Mouse (Mus musculus): ENCODE measurements around the gene Rgl2. TPM values are rescaled to one million over a fixed set of nuclear protein-coding genes. Genes with fewer than 3 reads are reported as not detected.
A peak's percentile ranks its signal among the peaks of the same experiment; 100 is the strongest.
"Not testable (repeated sequence)": the region's sequence is repeated elsewhere in the genome, so short reads cannot be mapped to it uniquely, and the experiment has no call there.

Gene Rgl2
- polyA plus RNA-seq, 2 experiments: 48.7 to 193 TPM

DNA sequence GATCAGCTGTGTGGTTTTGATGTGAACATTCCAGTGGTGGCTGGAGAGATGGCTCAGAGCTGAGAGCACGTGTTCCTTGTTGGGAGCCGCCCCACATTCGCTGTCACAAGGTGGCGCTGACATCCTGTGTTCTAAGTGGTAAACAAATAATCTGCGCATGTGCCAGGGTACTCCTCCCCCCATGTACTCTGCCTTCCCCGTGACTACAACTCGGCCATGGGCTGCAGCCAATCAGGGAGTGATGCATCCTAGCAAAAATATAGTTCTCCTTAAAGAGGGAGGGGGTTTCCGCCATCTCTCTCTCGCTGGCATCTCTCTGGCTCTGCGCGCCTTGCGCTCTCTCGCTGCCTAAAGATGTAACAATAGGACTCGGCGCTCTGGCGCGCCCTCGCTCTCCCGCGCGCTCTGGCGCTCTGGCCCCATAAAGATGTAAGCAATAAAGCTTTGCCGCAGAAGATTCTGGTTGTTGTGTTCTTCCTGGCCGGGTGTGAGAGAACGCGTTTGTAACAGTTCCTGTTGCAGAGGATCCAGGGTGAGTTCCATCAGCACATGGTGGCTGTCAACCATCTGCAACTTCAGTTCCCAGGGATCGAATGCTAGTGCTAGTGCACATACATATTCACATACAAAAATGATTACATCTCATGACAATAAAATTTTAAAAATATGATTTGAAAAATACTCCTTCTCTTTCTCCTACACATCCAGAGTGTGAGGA lies 52.0 kb downstream of the Rgl2 start:
- Histone ChIP-seq H3K4me2 (replicated peaks; ENCODE audit: low read depth, low read length, severe bottlenecking) (peak overlapping the region; percentile 56), H3K27me3 (ENCODE audit: control insufficient read depth, insufficient read depth, low read length) (peaks cover 29% of the 10 kb centered on the region), H3K4me3 (replicated peaks; ENCODE audit: low read length) (peak overlapping the region; percentile 44), H3K9ac (ENCODE audit: low read depth, low read length, severe bottlenecking) (peak overlapping the region; percentile 45), H3K27ac (replicated peaks; ENCODE audit: low read depth, low read length) (peak overlapping the region; percentile 61; the same call in 1 of the 2 replicates)
- not testable (repeated sequence) for H3K36me3 ChIP-seq (ENCODE audit: control insufficient read depth, insufficient read depth, low read length); H3K9me3 ChIP-seq (ENCODE audit: control insufficient read depth, low read length); H3K4me1 ChIP-seq (ENCODE audit: control insufficient read depth, insufficient read depth, low read length)
- ATAC-seq (ENCODE audit: low FRiP score, low read depth) (peak; percentile 94), DNase-seq (ENCODE audit: low spot score) (peak; percentile 96)
- 1% methylated on average over 27 of the region's 27 CpGs for WGBS
- peak; percentile 53; the same call in 1 of the 2 replicates for TF ChIP-seq POLR2A (IDR thresholded peaks at IDR 0.05; ENCODE audit: borderline replicate concordance, extremely low read depth, insufficient read depth, insufficient read length)

DNA sequence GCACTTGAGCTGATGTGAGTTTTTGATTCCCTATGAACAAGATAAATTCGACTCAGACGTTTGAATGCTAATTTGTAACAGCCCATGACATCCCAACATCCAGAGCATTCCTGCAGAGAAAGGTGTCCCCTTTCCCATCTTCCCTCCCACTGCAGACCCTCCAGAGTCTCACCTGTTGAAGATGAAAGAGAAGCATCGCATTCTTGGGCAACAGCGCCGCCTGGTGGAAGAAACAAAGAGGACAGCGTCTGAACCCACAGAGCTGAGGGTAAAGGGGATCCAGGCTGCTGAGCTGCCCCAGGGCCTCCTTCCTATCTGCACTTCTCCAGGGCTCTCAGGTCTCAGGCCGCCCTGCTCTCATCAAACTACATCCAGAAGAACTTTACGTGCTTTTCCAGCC lies 52.8 kb downstream of the Rgl2 start:
- not testable (repeated sequence) for H3K27ac ChIP-seq (replicated peaks; ENCODE audit: low read depth, low read length); H3K36me3 ChIP-seq (ENCODE audit: control insufficient read depth, insufficient read depth, low read length); H3K9ac ChIP-seq (ENCODE audit: low read depth, low read length, severe bottlenecking); DNase-seq (ENCODE audit: low spot score); H3K4me1 ChIP-seq (ENCODE audit: control insufficient read depth, insufficient read depth, low read length); ATAC-seq (ENCODE audit: low FRiP score, low read depth); H3K9me3 ChIP-seq (ENCODE audit: control insufficient read depth, low read length)
- Histone ChIP-seq H3K27me3 (ENCODE audit: control insufficient read depth, insufficient read depth, low read length) (peaks cover 29% of the 10 kb centered on the region), H3K4me3 (replicated peaks; ENCODE audit: low read length) (peak overlapping the region; percentile 44; the same call in 1 of the 2 replicates), H3K4me2 (replicated peaks; ENCODE audit: low read depth, low read length, severe bottlenecking) (peak overlapping the region; percentile 56; the same call in 1 of the 2 replicates)
- 9% methylated on average over 8 of the region's 8 CpGs for WGBS

Small RNA genes lying within 50 kb of the gene (microRNA-seq; reads per million reads assigned to microRNA genes)
- not detected for gene Gm27740

Other genes with a start within 250 kb of the Rgl2 start
- gene Hnrnpm, start 242.7 kb upstream of the Rgl2 start, polyA plus RNA-seq (2012; rRNA removed): 260 and 317 TPM in 2 replicates
- gene Hnrnpm, start 242.7 kb upstream of the Rgl2 start, polyA plus RNA-seq (2014; fragmentation: Nextera tagmentation; extraction: Ambion mirVana): 287 and 310 TPM in 2 replicates
- gene March2, start 210.9 kb upstream of the Rgl2 start, polyA plus RNA-seq (2012; rRNA removed): 42.7 and 56.3 TPM in 2 replicates
- gene March2, start 210.9 kb upstream of the Rgl2 start, polyA plus RNA-seq (2014; fragmentation: Nextera tagmentation; extraction: Ambion mirVana): 56.2 and 58.1 TPM in 2 replicates
- 312 and 394 TPM in 2 replicates for gene Rab11b, start 169.0 kb upstream of the Rgl2 start, polyA plus RNA-seq (2012; rRNA removed)
- 192 and 221 TPM in 2 replicates for gene Rab11b, start 169.0 kb upstream of the Rgl2 start, polyA plus RNA-seq (2014; fragmentation: Nextera tagmentation; extraction: Ambion mirVana)
- gene Angptl4, start 147.7 kb upstream of the Rgl2 start, polyA plus RNA-seq (2012; rRNA removed): 29.7 and 32.6 TPM in 2 replicates
- 44.2 and 61.1 TPM in 2 replicates for gene Angptl4, start 147.7 kb upstream of the Rgl2 start, polyA plus RNA-seq (2014; fragmentation: Nextera tagmentation; extraction: Ambion mirVana)
- 45.3 and 52.3 TPM in 2 replicates for gene Kank3, start 119.0 kb upstream of the Rgl2 start, polyA plus RNA-seq (2012; rRNA removed)
- gene Kank3, start 119.0 kb upstream of the Rgl2 start, polyA plus RNA-seq (2014; fragmentation: Nextera tagmentation; extraction: Ambion mirVana): 31.1 and 32.1 TPM in 2 replicates
- gene Rps28, start 105.0 kb upstream of the Rgl2 start, polyA plus RNA-seq (2012; rRNA removed): 1,470 and 1,488 TPM in 2 replicates
- 1,253 and 1,319 TPM in 2 replicates for gene Rps28, start 105.0 kb upstream of the Rgl2 start, polyA plus RNA-seq (2014; fragmentation: Nextera tagmentation; extraction: Ambion mirVana)
- gene Ndufa7, start 105.0 kb upstream of the Rgl2 start, polyA plus RNA-seq (2012; rRNA removed): 302 and 363 TPM in 2 replicates
- 505 and 530 TPM in 2 replicates for gene Ndufa7, start 105.0 kb upstream of the Rgl2 start, polyA plus RNA-seq (2014; fragmentation: Nextera tagmentation; extraction: Ambion mirVana)
- 42.9 and 45.9 TPM in 2 replicates for gene Cd320, start 86.5 kb upstream of the Rgl2 start, polyA plus RNA-seq (2012; rRNA removed)
- 57.9 and 59.4 TPM in 2 replicates for gene Cd320, start 86.5 kb upstream of the Rgl2 start, polyA plus RNA-seq (2014; fragmentation: Nextera tagmentation; extraction: Ambion mirVana)
- gene Gm7029, start 55.7 kb upstream of the Rgl2 start, polyA plus RNA-seq (2012; rRNA removed): not detected in 2 replicates
- gene Gm7029, start 55.7 kb upstream of the Rgl2 start, polyA plus RNA-seq (2014; fragmentation: Nextera tagmentation; extraction: Ambion mirVana): not detected in 2 replicates
- gene Kifc1, start 38.9 kb upstream of the Rgl2 start, polyA plus RNA-seq (2012; rRNA removed): 58.8 and 60.6 TPM in 2 replicates
- gene Kifc1, start 38.9 kb upstream of the Rgl2 start, polyA plus RNA-seq (2014; fragmentation: Nextera tagmentation; extraction: Ambion mirVana): 6.2 and 6.7 TPM in 2 replicates
- gene Platr17, start 24.4 kb upstream of the Rgl2 start, polyA plus RNA-seq (2012; rRNA removed): 0.34 and 0.49 TPM in 2 replicates
- gene Platr17, start 24.4 kb upstream of the Rgl2 start, polyA plus RNA-seq (2014; fragmentation: Nextera tagmentation; extraction: Ambion mirVana): 0.32 and 0.40 TPM in 2 replicates
- 46.1 and 53.6 TPM in 2 replicates for gene Daxx, start 20.1 kb upstream of the Rgl2 start, polyA plus RNA-seq (2012; rRNA removed)
- 40.5 and 44.1 TPM in 2 replicates for gene Daxx, start 20.1 kb upstream of the Rgl2 start, polyA plus RNA-seq (2014; fragmentation: Nextera tagmentation; extraction: Ambion mirVana)
- 18.7 and 23.8 TPM in 2 replicates for gene Tapbp, start 13.6 kb upstream of the Rgl2 start, polyA plus RNA-seq (2012; rRNA removed)
- gene Tapbp, start 13.6 kb upstream of the Rgl2 start, polyA plus RNA-seq (2014; fragmentation: Nextera tagmentation; extraction: Ambion mirVana): 28.9 and 30.5 TPM in 2 replicates
- 27.9 and 34.0 TPM in 2 replicates for gene Zbtb22, start 13.6 kb upstream of the Rgl2 start, polyA plus RNA-seq (2012; rRNA removed)
- 10.1 and 10.8 TPM in 2 replicates for gene Zbtb22, start 13.6 kb upstream of the Rgl2 start, polyA plus RNA-seq (2014; fragmentation: Nextera tagmentation; extraction: Ambion mirVana)
- 53.6 and 104 TPM in 2 replicates for gene Pfdn6, start 10.8 kb downstream of the Rgl2 start, polyA plus RNA-seq (2012; rRNA removed)
- gene Pfdn6, start 10.8 kb downstream of the Rgl2 start, polyA plus RNA-seq (2014; fragmentation: Nextera tagmentation; extraction: Ambion mirVana): 135 and 142 TPM in 2 replicates
- gene Wdr46, start 11.1 kb downstream of the Rgl2 start, polyA plus RNA-seq (2012; rRNA removed): 30.5 and 30.9 TPM in 2 replicates
- 21.6 and 25.0 TPM in 2 replicates for gene Wdr46, start 11.1 kb downstream of the Rgl2 start, polyA plus RNA-seq (2014; fragmentation: Nextera tagmentation; extraction: Ambion mirVana)
- gene B3galt4, start 21.9 kb downstream of the Rgl2 start, polyA plus RNA-seq (2012; rRNA removed): 7.7 and 9.3 TPM in 2 replicates
- 4.0 and 6.6 TPM in 2 replicates for gene B3galt4, start 21.9 kb downstream of the Rgl2 start, polyA plus RNA-seq (2014; fragmentation: Nextera tagmentation; extraction: Ambion mirVana)
- 48.8 and 62.7 TPM in 2 replicates for gene Vps52, start 26.3 kb downstream of the Rgl2 start, polyA plus RNA-seq (2012; rRNA removed)
- gene Vps52, start 26.3 kb downstream of the Rgl2 start, polyA plus RNA-seq (2014; fragmentation: Nextera tagmentation; extraction: Ambion mirVana): 38.6 and 43.4 TPM in 2 replicates
- 1,284 and 1,402 TPM in 2 replicates for gene Rps18, start 26.5 kb downstream of the Rgl2 start, polyA plus RNA-seq (2012; rRNA removed)
- gene Rps18, start 26.5 kb downstream of the Rgl2 start, polyA plus RNA-seq (2014; fragmentation: Nextera tagmentation; extraction: Ambion mirVana): 2,129 and 2,245 TPM in 2 replicates
- gene H2-K1, start 70.8 kb downstream of the Rgl2 start, polyA plus RNA-seq (2012; rRNA removed): 27.0 and 31.5 TPM in 2 replicates
- gene H2-K1, start 70.8 kb downstream of the Rgl2 start, polyA plus RNA-seq (2014; fragmentation: Nextera tagmentation; extraction: Ambion mirVana): 17.7 and 25.5 TPM in 2 replicates
- 54.0 and 81.7 TPM in 2 replicates for gene Ring1, start 95.1 kb downstream of the Rgl2 start, polyA plus RNA-seq (2012; rRNA removed)
- 7.0 and 8.4 TPM in 2 replicates for gene Ring1, start 95.1 kb downstream of the Rgl2 start, polyA plus RNA-seq (2014; fragmentation: Nextera tagmentation; extraction: Ambion mirVana)
- 104 and 109 TPM in 2 replicates for gene H2-Ke6, start 98.5 kb downstream of the Rgl2 start, polyA plus RNA-seq (2012; rRNA removed)
- gene H2-Ke6, start 98.5 kb downstream of the Rgl2 start, polyA plus RNA-seq (2014; fragmentation: Nextera tagmentation; extraction: Ambion mirVana): 46.4 and 48.1 TPM in 2 replicates
- 197 and 283 TPM in 2 replicates for gene Slc39a7, start 102.1 kb downstream of the Rgl2 start, polyA plus RNA-seq (2012; rRNA removed)
- gene Slc39a7, start 102.1 kb downstream of the Rgl2 start, polyA plus RNA-seq (2014; fragmentation: Nextera tagmentation; extraction: Ambion mirVana): 132 and 133 TPM in 2 replicates
- gene Rxrb, start 102.3 kb downstream of the Rgl2 start, polyA plus RNA-seq (2012; rRNA removed): 83.2 and 98.9 TPM in 2 replicates
- gene Rxrb, start 102.3 kb downstream of the Rgl2 start, polyA plus RNA-seq (2014; fragmentation: Nextera tagmentation; extraction: Ambion mirVana): 29.2 and 33.6 TPM in 2 replicates
- 201 and 242 TPM in 2 replicates for gene Col11a2, start 109.9 kb downstream of the Rgl2 start, polyA plus RNA-seq (2012; rRNA removed)
- gene Col11a2, start 109.9 kb downstream of the Rgl2 start, polyA plus RNA-seq (2014; fragmentation: Nextera tagmentation; extraction: Ambion mirVana): 71.6 and 72.1 TPM in 2 replicates
- gene H2-Oa, start 162.8 kb downstream of the Rgl2 start, polyA plus RNA-seq (2012; rRNA removed): 1.0 and 1.7 TPM in 2 replicates
- 0.70 and 0.85 TPM in 2 replicates for gene H2-Oa, start 162.8 kb downstream of the Rgl2 start, polyA plus RNA-seq (2014; fragmentation: Nextera tagmentation; extraction: Ambion mirVana)
- gene H2-DMa, start 190.0 kb downstream of the Rgl2 start, polyA plus RNA-seq (2012; rRNA removed): 13.1 and 20.2 TPM in 2 replicates
- gene H2-DMa, start 190.0 kb downstream of the Rgl2 start, polyA plus RNA-seq (2014; fragmentation: Nextera tagmentation; extraction: Ambion mirVana): 16.8 and 19.0 TPM in 2 replicates
- 197 and 217 TPM in 2 replicates for gene Brd2, start 193.1 kb downstream of the Rgl2 start, polyA plus RNA-seq (2012; rRNA removed)
- gene Brd2, start 193.1 kb downstream of the Rgl2 start, polyA plus RNA-seq (2014; fragmentation: Nextera tagmentation; extraction: Ambion mirVana): 121 and 141 TPM in 2 replicates
- 0.31 and 0.54 TPM in 2 replicates for gene H2-DMb2, start 213.8 kb downstream of the Rgl2 start, polyA plus RNA-seq (2012; rRNA removed)
- gene H2-DMb2, start 213.8 kb downstream of the Rgl2 start, polyA plus RNA-seq (2014; fragmentation: Nextera tagmentation; extraction: Ambion mirVana): 0.23 and 0.36 TPM in 2 replicates
- 4.2 and 6.9 TPM in 2 replicates for gene H2-DMb1, start 223.5 kb downstream of the Rgl2 start, polyA plus RNA-seq (2012; rRNA removed)
- gene H2-DMb1, start 223.5 kb downstream of the Rgl2 start, polyA plus RNA-seq (2014; fragmentation: Nextera tagmentation; extraction: Ambion mirVana): 2.4 and 2.7 TPM in 2 replicates

Measured in limb, embryonic 14.5 days (tissue).